Mouse (Mus musculus) heart, embryonic 14.5 days (tissue): ENCODE results near the gene Slc25a5. TPM values are rescaled to one million over a fixed set of nuclear protein-coding genes. Genes with fewer than 3 reads are reported as not detected.

Experiments
- ATAC-seq: fragments of 200-750 bp; cut with Nextera tagmentation; 2 replicates; pipeline ENCODE4 v1.8.0; 2017; ENCODE audit warnings: low read depth, moderate TSS enrichment; ENCODE audit not compliant: insufficient number of reproducible peaks, insufficient read depth, low FRiP score
- H3K27ac ChIP-seq, 2 experiments: fragments of 200-500 bp in 1 of 2; fragments of 300-500 bp in 1 of 2; sonication (generic) in 1 of 2; replicated peaks in 1 of 2; 2 replicates each; pipeline ENCODE4 v1.5.1; 2012 to 2014; ENCODE audit warnings: low read depth in 2 of 2, low read length in 2 of 2, control low read depth in 1 of 2, mild to moderate bottlenecking in 1 of 2, mixed read lengths in 1 of 2; ENCODE audit not compliant: control insufficient read depth in 1 of 2, insufficient read depth in 1 of 2
- H3K27me3 ChIP-seq: fragments of 300-500 bp; sonication (generic); 2 replicates; pipeline ENCODE4 v1.6.1; 2014; ENCODE audit warnings: mild to moderate bottlenecking, low read length, control low read depth; ENCODE audit not compliant: control insufficient read depth, insufficient read depth
- H3K36me3 ChIP-seq: fragments of 300-500 bp; sonication (generic); 2 replicates; pipeline ENCODE4 v1.6.1; 2014; ENCODE audit warnings: mild to moderate bottlenecking, control low read depth, low read length, mixed read lengths; ENCODE audit not compliant: control insufficient read depth, insufficient read depth
- H3K4me1 ChIP-seq, 2 experiments: fragments of 200-500 bp in 1 of 2; fragments of 300-500 bp in 1 of 2; sonication (generic) in 1 of 2; 2 replicates each; pipeline ENCODE4 v1.6.1; 2012 to 2014; ENCODE audit warnings: low read length in 2 of 2, control low read depth in 1 of 2, mixed read lengths in 1 of 2; ENCODE audit not compliant: control insufficient read depth in 2 of 2, insufficient read depth in 2 of 2
- H3K4me2 ChIP-seq: fragments of 300-500 bp; sonication (generic); 2 replicates; pipeline ENCODE4 v1.6.1; 2014; ENCODE audit warnings: mild to moderate bottlenecking, low read length
- H3K4me3 ChIP-seq, 2 experiments: fragments of 200-500 bp in 1 of 2; fragments of 300-500 bp in 1 of 2; sonication (generic) in 1 of 2; 2 replicates each; pipeline ENCODE4 v1.5.1; 2012 to 2014; ENCODE audit warnings: low read length in 2 of 2, mild to moderate bottlenecking in 2 of 2, control low read depth in 1 of 2, low read depth in 1 of 2, moderate library complexity in 1 of 2; ENCODE audit not compliant: control insufficient read depth in 1 of 2, insufficient read depth in 1 of 2
- H3K9ac ChIP-seq: fragments of 300-500 bp; sonication (generic); 2 replicates; pipeline ENCODE4 v1.6.1; 2014; ENCODE audit warnings: mild to moderate bottlenecking, low read length
- H3K9me3 ChIP-seq: fragments of 300-500 bp; sonication (generic); 2 replicates; pipeline ENCODE4 v1.6.1; 2016; ENCODE audit warnings: low read length, control low read depth; ENCODE audit not compliant: control insufficient read depth
- WGBS: fragments of 180-500 bp; shearing (Covaris S2); extraction: QIAGEN DNeasy Blood & Tissue Kit; methylation state at CpG from one replicate; pipeline ENCODE4 v1.1.7; 2014; 5-methylcytosine and 5-hydroxymethylcytosine counted together
- polyA plus RNA-seq: library from polyadenylated mRNA; unstranded; fragments of >200 nt; fragmentation: Nextera tagmentation; extraction: Ambion mirVana; gene quantifications from 2 replicates; pipeline ENCODE4 v1.2.1, GENCODE M21; 2014

The Slc25a5 gene
- polyA plus RNA-seq, 1 experiment from 2014 or later, result 1,151 TPM

GRCm38 (mm10) chrX:36815439-36815838 is 20.0 kb downstream of the Slc25a5 start:
- WGBS, result 79% methylated on average over 2 of the region's 4 CpGs
- H3K4me3 ChIP-seq, result no peak overlapping the region
- no peak for ATAC-seq

DNA sequence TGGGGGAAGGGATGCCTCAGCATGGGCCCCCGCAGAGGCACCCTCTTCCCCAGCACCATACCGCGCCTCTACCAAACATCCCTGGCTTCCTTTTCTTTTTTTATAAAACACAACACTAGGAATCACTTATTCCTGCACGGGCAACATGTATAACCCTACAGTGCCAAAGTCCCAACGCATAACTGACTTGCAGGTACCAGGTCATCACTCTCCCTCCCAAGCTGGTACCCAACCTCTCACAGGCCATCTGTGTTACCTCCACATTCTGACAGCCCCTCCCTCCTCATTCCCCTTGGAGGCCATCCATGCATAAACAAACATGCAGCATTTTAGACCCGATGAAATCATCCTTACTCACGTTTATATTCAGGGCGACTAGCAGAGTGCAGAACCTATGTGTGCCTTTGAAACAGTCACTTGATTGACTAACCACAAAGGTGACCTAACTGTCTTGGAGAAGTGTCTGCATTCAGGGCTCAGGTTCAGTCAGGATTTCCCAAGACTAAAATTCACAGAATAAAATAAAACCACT is 21.0 kb downstream of the Slc25a5 start:
- Histone ChIP-seq H3K4me2 (peak overlapping the region; percentile 60), H3K9ac (no peak overlapping the region; the same call in 1 of the 2 replicates), H3K4me3 (peak overlapping the region; percentile 25 to 37; a peak in 2 of 4 replicates), H3K27ac (0 out of 4 replicates have a peak overlapping the region, but pooled peaks have one; percentile 69 to 71), H3K4me1 (no peaks in the 10 kb centered on the region; a peak in 1 of 4 replicates), H3K36me3 (no peaks in the 10 kb centered on the region), H3K27me3 (no peaks in the 10 kb centered on the region), H3K9me3 (no peaks in the 10 kb centered on the region)
- WGBS, result 30% methylated on average over 8 of the region's 8 CpGs
- peak; percentile 21; the same call in 1 of the 2 replicates for ATAC-seq

More at GRCm38 (mm10) chrX:36815439-36815838, 20.0 kb downstream of the Slc25a5 start:
- Histone ChIP-seq H3K4me1 (no peaks in the 10 kb centered on the region; a peak in 1 of 4 replicates), H3K4me2 (no peak overlapping the region), H3K27me3 (no peaks in the 10 kb centered on the region), H3K9me3 (no peaks in the 10 kb centered on the region), H3K36me3 (no peaks in the 10 kb centered on the region), H3K27ac (no peak overlapping the region), H3K9ac (no peak overlapping the region)

GRCm38 (mm10) chrX:36816953-36817441 is 21.5 kb downstream of the Slc25a5 start:
- WGBS, result 11% methylated on average over 10 of the region's 10 CpGs
- ATAC-seq, result no peak
- H3K9me3 ChIP-seq, result no peaks in the 10 kb centered on the region
- peak overlapping the region; percentile 56 for H3K9ac ChIP-seq
- peak overlapping the region; percentile 60 for H3K4me2 ChIP-seq
- H3K4me3 ChIP-seq, result peak overlapping the region; percentile 25 to 37
- no peaks in the 10 kb centered on the region; a peak in 1 of 4 replicates for H3K4me1 ChIP-seq
- no peaks in the 10 kb centered on the region for H3K27me3 ChIP-seq
- H3K36me3 ChIP-seq, result no peaks in the 10 kb centered on the region
- peak overlapping the region; percentile 71 to 91 for H3K27ac ChIP-seq

GRCm38 (mm10) chrX:36819575-36819974 is 24.1 kb downstream of the Slc25a5 start:
- no peaks in the 10 kb centered on the region for H3K36me3 ChIP-seq
- H3K9ac ChIP-seq, result no peak overlapping the region
- H3K4me2 ChIP-seq, result no peak overlapping the region
- no peaks in the 10 kb centered on the region for H3K27me3 ChIP-seq
- no peak for ATAC-seq
- WGBS, result 58% methylated on average over 4 of the region's 4 CpGs
- H3K4me3 ChIP-seq, result no peak overlapping the region
- H3K27ac ChIP-seq, result no peak overlapping the region
- no peaks in the 10 kb centered on the region; a peak in 1 of 4 replicates for H3K4me1 ChIP-seq
- H3K9me3 ChIP-seq, result no peaks in the 10 kb centered on the region

DNA sequence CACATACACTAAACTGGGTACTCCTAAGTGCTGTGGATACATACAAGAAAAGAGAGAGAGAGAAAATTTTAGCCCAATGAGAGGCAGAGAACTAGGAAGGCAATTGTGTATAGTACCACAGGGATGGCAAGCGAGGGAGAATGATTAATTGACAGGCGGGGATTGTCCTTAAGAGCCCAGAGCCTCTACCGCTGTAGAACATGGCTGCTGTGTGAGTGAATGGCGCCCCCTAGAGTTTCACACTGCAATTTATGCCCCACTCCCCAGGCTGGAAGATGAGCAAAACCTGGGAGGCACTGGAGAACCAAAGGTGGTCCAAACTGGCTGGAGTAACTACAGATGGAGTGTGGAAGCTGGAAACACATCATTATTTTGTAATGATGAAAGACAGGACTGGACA is 24.8 kb downstream of the Slc25a5 start:
- no peak for ATAC-seq
- H3K9ac ChIP-seq, result no peak overlapping the region
- H3K36me3 ChIP-seq, result no peaks in the 10 kb centered on the region
- H3K27me3 ChIP-seq, result no peaks in the 10 kb centered on the region
- WGBS, result 18% methylated on average over 4 of the region's 4 CpGs
- no peak overlapping the region for H3K4me2 ChIP-seq
- H3K4me1 ChIP-seq, result no peaks in the 10 kb centered on the region; a peak in 1 of 4 replicates
- H3K4me3 ChIP-seq, result no peak overlapping the region
- H3K9me3 ChIP-seq, result no peaks in the 10 kb centered on the region
- no peak overlapping the region for H3K27ac ChIP-seq

GRCm38 (mm10) chrX:36823932-36824711 is 28.7 kb downstream of the Slc25a5 start:
- Histone ChIP-seq H3K4me3 (no peak overlapping the region), H3K27ac (no peak overlapping the region), H3K9ac (no peak overlapping the region), H3K36me3 (no peaks in the 10 kb centered on the region), H3K27me3 (no peaks in the 10 kb centered on the region), H3K9me3 (no peaks in the 10 kb centered on the region), H3K4me2 (no peak overlapping the region), H3K4me1 (no peaks in the 10 kb centered on the region)
- 74% methylated on average over 10 of the region's 10 CpGs for WGBS
- ATAC-seq, result no peak

DNA sequence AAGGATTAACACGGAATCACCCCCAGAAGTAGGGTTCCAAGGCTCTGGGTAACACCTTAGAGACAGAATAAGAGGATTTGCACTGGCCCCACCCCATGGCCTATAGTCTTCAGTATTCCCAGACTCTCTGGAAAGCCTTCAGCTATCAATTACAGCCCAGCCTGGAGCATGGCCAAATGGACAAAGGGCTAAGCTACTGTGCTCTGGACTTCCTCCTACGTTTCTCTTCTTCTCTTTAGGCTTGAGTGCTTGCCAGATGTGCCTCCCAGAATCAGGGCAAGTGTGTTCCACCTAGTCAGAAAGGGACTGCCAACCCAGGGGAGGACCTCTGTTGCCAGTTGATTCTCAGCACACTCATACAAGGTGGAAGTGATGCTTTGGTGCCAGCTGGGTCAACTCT is 29.6 kb downstream of the Slc25a5 start:
- Histone ChIP-seq H3K4me1 (no peaks in the 10 kb centered on the region), H3K4me2 (no peak overlapping the region), H3K4me3 (no peak overlapping the region), H3K27me3 (no peaks in the 10 kb centered on the region), H3K9ac (no peak overlapping the region), H3K36me3 (no peaks in the 10 kb centered on the region), H3K27ac (no peak overlapping the region), H3K9me3 (no peaks in the 10 kb centered on the region)
- 59% methylated on average over 2 of the region's 2 CpGs for WGBS
- no peak for ATAC-seq
